Mouse (Mus musculus) spleen, adult 2 months (tissue): Measurements from ENCODE around the gene 4931406P16Rik. TPM values are rescaled to one million over a fixed set of nuclear protein-coding genes. Genes with fewer than 3 reads are reported as not detected.

Experiments used
- DNase-seq, 2 experiments: peaks; one replicate each; pipeline versions ENCODE4 v3.0.0 to v3.0.0-alpha.2; 2012 to 2021; ENCODE audit warnings: low spot score in 2 of 2, low read depth in 1 of 2
- H3K27ac ChIP-seq: fragments of 200-500 bp; 2 replicates; pipeline ENCODE4 v1.5.1; 2012; ENCODE audit warnings: low read length, inconsistent platforms; ENCODE audit not compliant: insufficient read depth
- H3K27me3 ChIP-seq: fragments of 200-500 bp; 2 replicates; pipeline ENCODE4 v1.6.1; 2012; ENCODE audit warnings: mild to moderate bottlenecking, moderate library complexity, low read length, inconsistent platforms; ENCODE audit not compliant: control insufficient read depth, insufficient read depth
- H3K36me3 ChIP-seq: fragments of 200-500 bp; 2 replicates; pipeline ENCODE4 v1.6.1; 2012; ENCODE audit warnings: mild to moderate bottlenecking, low read length, inconsistent platforms; ENCODE audit not compliant: control insufficient read depth, insufficient read depth
- H3K4me1 ChIP-seq: fragments of 200-500 bp; 2 replicates; pipeline ENCODE4 v1.6.1; 2011; ENCODE audit warnings: inconsistent platforms; ENCODE audit not compliant: control insufficient read depth, insufficient read depth, insufficient read length
- H3K4me3 ChIP-seq: fragments of 200-500 bp; 2 replicates; pipeline ENCODE4 v1.5.1; 2011; ENCODE audit warnings: mild to moderate bottlenecking, inconsistent platforms; ENCODE audit not compliant: insufficient read depth, insufficient read length; ENCODE audit errors: extremely low read depth
- CTCF ChIP-seq: fragments of 200-500 bp; IDR thresholded peaks from 2 replicates; pipeline ENCODE4 v1.5.1; 2011; ENCODE audit warnings: mild to moderate bottlenecking, inconsistent platforms; ENCODE audit not compliant: insufficient read depth, insufficient read length, insufficient replicate concordance; ENCODE audit errors: extremely low read depth
- POLR2A ChIP-seq: fragments of 200-500 bp; IDR thresholded peaks from 2 replicates; pipeline ENCODE4 v1.6.1; 2011; ENCODE audit warnings: low read depth, low read length, inconsistent platforms
- WGBS: fragments of 180-500 bp; shearing (Covaris S2); methylation state at CpG from one replicate; pipeline ENCODE4 v1.1.7; 2018; 5-methylcytosine and 5-hydroxymethylcytosine counted together
- polyA plus RNA-seq: library from polyadenylated mRNA; depleted of rRNA; stranded (reverse); fragments of >200 nt; gene quantifications from 2 replicates; pipeline ENCODE4 v1.2.3, GENCODE M21; 2012; rRNA removed

4931406P16Rik gene
- 22.9 and 23.6 TPM in 2 replicates for polyA plus RNA-seq

GRCm38 (mm10) chr7:34313443-34313875 is at the start of gene 4931406P16Rik:
Gene 4931406P16Rik (minus strand): TSS chr7:34313551.
- Histone ChIP-seq H3K36me3 (no peaks in the 10 kb centered on the region), H3K27ac (peak within 1 kb of the TSS; percentile 72), H3K27me3 (no peaks in the 10 kb centered on the region), H3K4me3 (peak within 1 kb of the TSS; percentile 94), H3K4me1 (no peaks in the 10 kb centered on the region)
- under 1% methylated on average over 39 of the region's 41 CpGs for WGBS
- peak; percentile 54 to 77 for DNase-seq
- no peak for TF ChIP-seq CTCF
- TF ChIP-seq POLR2A: peak; percentile 64

GRCm38 (mm10) chr7:34355629-34356028 is 42.3 kb upstream of the 4931406P16Rik start:
- H3K27ac ChIP-seq: no peak overlapping the region
- 93% methylated on average over 4 of the region's 4 CpGs for WGBS
- H3K4me1 ChIP-seq: no peaks in the 10 kb centered on the region
- no peak overlapping the region for H3K4me3 ChIP-seq
- H3K36me3 ChIP-seq: peaks cover 31% of the 10 kb centered on the region
- no peak for DNase-seq
- TF ChIP-seq POLR2A: no peak
- TF ChIP-seq CTCF: no peak
- no peaks in the 10 kb centered on the region for H3K27me3 ChIP-seq

DNA sequence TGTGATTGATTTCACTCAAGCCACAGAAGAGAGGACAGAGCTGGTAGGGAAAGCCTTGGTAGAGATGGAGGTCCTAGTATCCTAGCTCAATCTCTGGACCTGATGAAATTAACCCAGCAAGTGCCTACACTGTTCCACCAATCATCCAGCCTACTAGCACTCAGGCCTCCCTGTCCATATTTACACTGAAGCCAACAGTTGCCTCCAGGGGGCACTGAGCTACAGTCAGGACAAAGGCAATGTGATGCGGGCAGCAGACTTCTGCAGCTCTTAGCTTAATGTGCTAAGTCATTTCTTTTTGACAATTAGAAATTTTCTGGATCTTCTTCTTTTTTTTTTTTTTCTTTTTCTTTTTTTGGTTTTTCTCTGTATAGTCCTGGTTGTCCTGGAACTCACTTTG is 38.6 kb upstream of the 4931406P16Rik start:
- Histone ChIP-seq H3K4me1 (no peaks in the 10 kb centered on the region), H3K27ac (no peak overlapping the region), H3K27me3 (no peaks in the 10 kb centered on the region), H3K36me3 (peaks cover 47% of the 10 kb centered on the region), H3K4me3 (no peak overlapping the region)
- no peak for TF ChIP-seq CTCF
- TF ChIP-seq POLR2A: no peak
- 89% methylated on average over 1 of the region's 1 CpGs for WGBS
- peak in 1 of 2 experiments; percentile 20 for DNase-seq

- Histone ChIP-seq H3K27me3 (no peaks in the 10 kb centered on the region), H3K4me3 (no peak overlapping the region), H3K4me1 (no peaks in the 10 kb centered on the region), H3K27ac (no peak overlapping the region), H3K36me3 (peaks cover 52% of the 10 kb centered on the region)
- no peak for DNase-seq
- TF ChIP-seq POLR2A (no peak), CTCF (no peak)
- WGBS: 95% methylated on average over 5 of the region's 5 CpGs
Observed at GRCm38 (mm10) chr7:34350166-34350565, 36.8 kb upstream of the 4931406P16Rik start.

GRCm38 (mm10) chr7:34348011-34348410 is 34.7 kb upstream of the 4931406P16Rik start:
- Histone ChIP-seq H3K36me3 (peaks cover 54% of the 10 kb centered on the region), H3K27me3 (no peaks in the 10 kb centered on the region), H3K4me3 (no peak overlapping the region), H3K4me1 (no peaks in the 10 kb centered on the region), H3K27ac (no peak overlapping the region)
- DNase-seq: no peak
- WGBS: 71% methylated on average over 1 of the region's 1 CpGs
- TF ChIP-seq CTCF (no peak), POLR2A (no peak)

GRCm38 (mm10) chr7:34347041-34347440 is 33.7 kb upstream of the 4931406P16Rik start:
- no peaks in the 10 kb centered on the region for H3K27me3 ChIP-seq
- H3K27ac ChIP-seq: no peak overlapping the region
- 94% methylated on average over 3 of the region's 3 CpGs for WGBS
- no peak for TF ChIP-seq POLR2A
- no peak for TF ChIP-seq CTCF
- peaks cover 52% of the 10 kb centered on the region for H3K36me3 ChIP-seq
- no peak overlapping the region for H3K4me3 ChIP-seq
- H3K4me1 ChIP-seq: no peaks in the 10 kb centered on the region
- no peak for DNase-seq

DNA sequence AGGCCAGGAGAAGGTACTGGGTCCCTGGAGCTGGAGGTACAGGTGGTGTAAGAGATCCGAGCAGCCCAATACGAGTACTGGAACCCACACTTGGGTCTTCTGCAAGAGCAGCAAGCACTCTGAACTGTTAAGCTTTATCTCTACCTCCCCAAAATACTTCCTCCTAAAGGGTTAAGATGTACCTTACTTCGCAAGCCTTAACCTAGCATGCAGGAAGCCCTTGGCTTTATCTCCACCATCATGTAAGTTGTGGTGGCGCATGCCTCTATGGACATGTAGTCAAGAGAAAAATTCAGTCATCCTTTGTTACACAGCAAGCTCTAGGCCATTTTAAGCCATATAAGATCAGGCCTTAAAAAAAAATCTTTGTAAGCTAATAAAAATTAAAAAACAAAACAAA is 33.2 kb upstream of the 4931406P16Rik start:
- Histone ChIP-seq H3K27me3 (no peaks in the 10 kb centered on the region), H3K36me3 (peaks cover 52% of the 10 kb centered on the region), H3K27ac (no peak overlapping the region), H3K4me1 (no peaks in the 10 kb centered on the region), H3K4me3 (no peak overlapping the region)
- no peak for DNase-seq
- 83% methylated on average over 4 of the region's 4 CpGs for WGBS
- TF ChIP-seq CTCF: no peak
- TF ChIP-seq POLR2A: no peak
